Mouse (Mus musculus) kidney, postnatal 0 days (tissue): ENCODE data around the gene Fzd10. TPM values are rescaled to one million over a fixed set of nuclear protein-coding genes. Genes with fewer than 3 reads are reported as not detected.

ENCODE experiments used
- ATAC-seq: fragments of 200-750 bp; cut with Nextera tagmentation; replicated peaks from 2 replicates; pipeline ENCODE4 v1.8.0; 2017; ENCODE audit warnings: low read depth, moderate number of reproducible peaks, moderate TSS enrichment, moderate library complexity; ENCODE audit not compliant: low FRiP score
- DNase-seq: peaks from one replicate; pipeline ENCODE4 v3.0.0-alpha.2; 2016; ENCODE audit warnings: low spot score
- H3K27ac ChIP-seq: fragments of 300-500 bp; sonication (generic); 2 replicates; pipeline ENCODE4 v1.5.1; 2014; ENCODE audit warnings: mild to moderate bottlenecking
- H3K27me3 ChIP-seq: fragments of 300-500 bp; sonication (generic); 2 replicates; pipeline ENCODE4 v1.6.1; 2014; ENCODE audit warnings: low read length, mixed read lengths; ENCODE audit not compliant: insufficient read depth
- H3K36me3 ChIP-seq: fragments of 300-500 bp; sonication (generic); 2 replicates; pipeline ENCODE4 v1.6.1; 2014; ENCODE audit warnings: low read length, mixed read lengths; ENCODE audit not compliant: insufficient read depth
- H3K4me1 ChIP-seq: fragments of 300-500 bp; sonication (generic); replicated peaks from 2 replicates; pipeline ENCODE4 v1.6.1; 2014; ENCODE audit warnings: antibody characterized with exemption, low read length, mixed read lengths; ENCODE audit not compliant: insufficient read depth
- H3K4me2 ChIP-seq: fragments of 300-500 bp; sonication (generic); 2 replicates; pipeline ENCODE4 v1.6.1; 2014; ENCODE audit warnings: mild to moderate bottlenecking, low read length, moderate library complexity, mixed read lengths
- H3K4me3 ChIP-seq: fragments of 300-500 bp; sonication (generic); replicated peaks from 2 replicates; pipeline ENCODE4 v1.5.1; 2014; ENCODE audit warnings: low read depth, low read length
- H3K9ac ChIP-seq: fragments of 300-500 bp; sonication (generic); 2 replicates; pipeline ENCODE4 v1.6.1; 2014; ENCODE audit warnings: low read depth, low read length
- H3K9me3 ChIP-seq: fragments of 300-500 bp; sonication (generic); replicated peaks from 2 replicates; pipeline ENCODE4 v1.6.1; 2016; ENCODE audit warnings: low read length, inconsistent platforms, mixed read lengths
- CTCF ChIP-seq: IDR thresholded peaks from 2 replicates; pipeline ENCODE4 v1.5.1; 2016; ENCODE audit warnings: antibody characterized with exemption, low read depth, mild to moderate bottlenecking, moderate library complexity
- WGBS: fragments of 180-500 bp; shearing (Covaris S2); extraction: QIAGEN DNeasy Blood & Tissue Kit; methylation state at CpG from one replicate; pipeline ENCODE4 v1.1.7; 2014; 5-methylcytosine and 5-hydroxymethylcytosine counted together
- polyA plus RNA-seq: library from polyadenylated mRNA; unstranded; fragments of >200 nt; fragmentation: Nextera tagmentation; extraction: Ambion mirVana; gene quantifications from 2 replicates; pipeline ENCODE4 v1.2.1, GENCODE M21; 2015

Gene Fzd10
- polyA plus RNA-seq, 1 experiment from 2014 or later: 4.5 TPM

GRCm38 (mm10) chr5:128619987-128620386 is 19.3 kb downstream of the Fzd10 start:
- no peak overlapping the region for H3K4me3 ChIP-seq
- H3K27me3 ChIP-seq: no peaks in the 10 kb centered on the region
- no peaks in the 10 kb centered on the region for H3K4me1 ChIP-seq
- no peak overlapping the region for H3K4me2 ChIP-seq
- H3K9ac ChIP-seq: no peak overlapping the region
- no peaks in the 10 kb centered on the region for H3K9me3 ChIP-seq
- DNase-seq (peak; percentile 53), ATAC-seq (no peak)
- no peak for TF ChIP-seq CTCF
- no peak overlapping the region for H3K27ac ChIP-seq
- H3K36me3 ChIP-seq: no peaks in the 10 kb centered on the region
- WGBS: 23% methylated on average over 8 of the region's 8 CpGs

DNA sequence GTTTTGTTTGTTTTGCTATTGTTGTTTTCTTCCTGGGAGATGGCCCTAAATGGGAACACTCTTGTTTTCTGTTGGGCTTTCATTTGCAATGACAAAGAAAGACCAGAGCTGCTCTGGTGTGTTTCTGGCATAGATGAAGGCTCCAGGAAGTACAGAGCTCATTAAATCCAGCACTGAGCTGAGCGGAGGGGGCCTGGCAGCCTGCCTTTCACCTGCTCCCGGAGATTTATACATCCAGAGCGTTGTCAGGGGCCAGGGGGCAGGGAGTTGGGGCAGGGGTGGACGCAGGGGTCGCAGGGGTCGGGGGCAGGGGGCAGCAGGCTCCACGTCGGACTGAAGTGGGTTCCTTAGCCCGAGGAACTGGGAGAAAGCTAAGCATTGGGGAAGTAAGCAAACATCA is 19.8 kb downstream of the Fzd10 start:
- no peak for ATAC-seq
- Histone ChIP-seq H3K27ac (no peak overlapping the region), H3K4me2 (no peak overlapping the region), H3K4me3 (no peak overlapping the region), H3K36me3 (no peaks in the 10 kb centered on the region), H3K9me3 (no peaks in the 10 kb centered on the region), H3K4me1 (no peaks in the 10 kb centered on the region), H3K27me3 (no peaks in the 10 kb centered on the region), H3K9ac (no peak overlapping the region)
- WGBS: under 1% methylated on average over 9 of the region's 9 CpGs
- DNase-seq: no peak
- TF ChIP-seq CTCF: no peak

GRCm38 (mm10) chr5:128627763-128628162 is 27.1 kb downstream of the Fzd10 start:
- DNase-seq: peak; percentile 31

GRCm38 (mm10) chr5:128636648-128637047 is 36.0 kb downstream of the Fzd10 start:
- H3K4me3 ChIP-seq: no peak overlapping the region
- H3K4me1 ChIP-seq: no peaks in the 10 kb centered on the region
- H3K27ac ChIP-seq: no peak overlapping the region
- H3K27me3 ChIP-seq: no peaks in the 10 kb centered on the region
- no peak for DNase-seq
- H3K9me3 ChIP-seq: no peaks in the 10 kb centered on the region
- TF ChIP-seq CTCF: no peak
- no peaks in the 10 kb centered on the region for H3K36me3 ChIP-seq
- 87% methylated on average over 9 of the region's 9 CpGs for WGBS
- no peak overlapping the region for H3K9ac ChIP-seq
- no peak overlapping the region for H3K4me2 ChIP-seq
- no peak for ATAC-seq

More at GRCm38 (mm10) chr5:128627763-128628162, 27.1 kb downstream of the Fzd10 start:
- Histone ChIP-seq H3K4me3 (no peak overlapping the region), H3K36me3 (no peaks in the 10 kb centered on the region), H3K4me1 (no peaks in the 10 kb centered on the region), H3K27me3 (no peaks in the 10 kb centered on the region), H3K9ac (no peak overlapping the region), H3K4me2 (no peak overlapping the region), H3K9me3 (no peaks in the 10 kb centered on the region), H3K27ac (no peak overlapping the region)
- no peak for ATAC-seq
- TF ChIP-seq CTCF: no peak
- WGBS: 50% methylated on average over 5 of the region's 5 CpGs

DNA sequence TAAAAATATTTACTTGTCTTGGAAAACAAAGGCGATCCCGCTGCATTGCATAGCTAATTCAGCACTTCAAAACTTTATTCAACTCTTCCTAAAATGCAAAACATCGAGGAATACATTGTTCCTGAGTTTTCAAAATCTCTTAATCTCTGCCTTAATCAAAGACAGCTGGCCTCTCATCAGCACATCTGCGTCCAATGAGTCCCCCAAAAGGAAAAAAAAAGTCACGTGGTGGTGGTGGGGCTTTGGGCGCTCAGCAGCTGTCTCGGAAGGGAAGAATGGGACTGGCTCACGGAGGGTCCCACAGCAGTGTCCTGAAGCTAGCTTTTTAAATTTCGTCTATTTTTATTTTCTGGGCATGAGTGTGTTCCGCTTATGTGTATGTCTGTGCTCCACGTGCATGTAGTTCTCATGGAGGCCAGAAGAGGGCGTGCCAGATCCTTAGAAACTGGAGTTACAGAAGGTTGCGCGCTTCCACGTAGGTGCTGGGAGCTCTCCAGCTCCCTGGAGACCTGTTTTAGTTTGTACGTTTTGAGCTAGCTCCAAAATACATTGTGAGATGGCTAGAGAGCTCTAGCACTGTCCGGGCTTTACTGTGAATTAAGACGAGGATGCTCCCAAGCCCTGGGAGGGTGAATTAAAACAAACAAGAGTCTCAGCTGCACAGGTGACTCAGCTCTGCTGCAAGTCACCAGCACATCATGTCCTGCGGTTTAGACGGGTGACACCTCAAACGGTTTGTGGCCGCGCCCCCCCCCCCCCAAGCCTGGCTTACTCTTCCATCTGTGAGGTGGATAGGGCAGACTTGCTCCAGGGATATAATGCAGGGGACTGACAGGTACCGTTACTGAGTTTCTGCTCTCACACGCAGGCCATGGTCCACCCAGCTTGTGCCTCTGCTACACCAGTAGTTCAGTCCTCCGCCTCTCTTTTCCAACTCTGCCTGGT is 36.7 kb downstream of the Fzd10 start:
- DNase-seq: no peak

DNA sequence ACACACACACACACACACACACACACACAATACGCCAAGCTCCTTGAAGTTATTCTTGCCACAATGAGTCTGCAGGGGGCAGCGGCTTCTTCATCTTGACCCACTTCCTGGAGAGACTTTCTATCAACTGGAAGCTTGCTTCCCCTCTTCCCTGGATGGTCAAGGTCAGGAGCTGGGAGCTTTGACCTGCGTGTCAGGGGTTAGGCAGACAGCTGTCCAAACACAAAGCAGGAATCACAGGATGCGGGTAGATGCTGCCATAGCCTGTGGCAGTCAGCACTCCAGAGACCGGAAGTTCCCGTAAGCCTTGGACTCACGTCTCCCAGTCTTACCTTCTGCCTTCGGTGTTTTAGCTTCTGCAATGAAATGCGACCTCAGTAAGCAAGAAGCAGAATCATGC is 38.1 kb downstream of the Fzd10 start:
- no peak for TF ChIP-seq CTCF
- Histone ChIP-seq H3K27me3 (no peaks in the 10 kb centered on the region), H3K4me1 (no peaks in the 10 kb centered on the region), H3K36me3 (no peaks in the 10 kb centered on the region), H3K9me3 (no peaks in the 10 kb centered on the region), H3K4me2 (no peak overlapping the region), H3K9ac (no peak overlapping the region), H3K27ac (no peak overlapping the region), H3K4me3 (no peak overlapping the region)
- 21% methylated on average over 9 of the region's 9 CpGs for WGBS
- DNase-seq: no peak
- ATAC-seq: no peak

More for the DNA sequence above, 36.7 kb downstream of the Fzd10 start:
- no peaks in the 10 kb centered on the region for H3K9me3 ChIP-seq
- no peak overlapping the region for H3K4me3 ChIP-seq
- no peaks in the 10 kb centered on the region for H3K36me3 ChIP-seq
- no peak overlapping the region for H3K9ac ChIP-seq
- H3K4me1 ChIP-seq: no peaks in the 10 kb centered on the region
- WGBS: 88% methylated on average over 26 of the region's 26 CpGs
- H3K4me2 ChIP-seq: no peak overlapping the region
- TF ChIP-seq CTCF: no peak
- H3K27ac ChIP-seq: no peak overlapping the region
- H3K27me3 ChIP-seq: no peaks in the 10 kb centered on the region
- no peak for ATAC-seq
